Mouse (Mus musculus): ENCODE measurements around the gene BC051142. TPM values are rescaled to one million over a fixed set of nuclear protein-coding genes. Genes with fewer than 3 reads are reported as not detected.
A peak's percentile ranks its signal among the peaks of the same experiment; 100 is the strongest.

The BC051142 gene
- polyA plus RNA-seq, 1 experiment from 2014 or later: 0.08 TPM

DNA sequence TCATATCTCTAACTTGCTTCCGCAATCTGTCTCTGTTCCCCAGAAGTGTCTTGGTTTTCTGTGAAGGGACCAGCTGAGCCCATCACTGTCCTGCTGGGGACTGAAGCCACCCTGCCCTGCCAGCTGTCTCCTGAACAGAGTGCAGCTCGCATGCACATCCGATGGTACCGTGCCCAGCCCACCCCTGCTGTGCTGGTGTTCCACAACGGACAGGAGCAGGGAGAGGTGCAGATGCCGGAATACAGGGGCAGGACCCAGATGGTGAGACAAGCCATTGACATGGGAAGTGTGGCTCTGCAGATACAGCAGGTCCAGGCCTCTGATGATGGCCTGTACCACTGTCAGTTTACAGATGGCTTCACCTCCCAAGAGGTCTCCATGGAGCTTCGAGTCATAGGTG, 19.2 kb upstream of the BC051142 start:
- H3K27ac ChIP-seq (ENCODE audit: low read depth): no peak overlapping the region
- TF ChIP-seq CTCF (IDR thresholded peaks at IDR 0.05; ENCODE audit: low read depth) (no peak), EP300 (IDR thresholded peaks at IDR 0.05; ENCODE audit: low read depth) (no peak)
- no peaks in the 10 kb centered on the region for H3K36me3 ChIP-seq (replicated peaks; ENCODE audit: insufficient read depth, low read length)
- no peak for ATAC-seq
- H3K9ac ChIP-seq (replicated peaks): no peak overlapping the region
- no peaks in the 10 kb centered on the region for H3K4me1 ChIP-seq (ENCODE audit: insufficient read depth)
- DNase-seq: no peak
- no peak overlapping the region for H3K4me2 ChIP-seq (ENCODE audit: low read depth, low read length)
- H3K27me3 ChIP-seq (ENCODE audit: insufficient read depth, low read length): 0 out of 2 replicates have a peak, but pooled peaks cover 4% of the 10 kb centered on the region
- no peak overlapping the region for H3K4me3 ChIP-seq (ENCODE audit: low read depth, low read length)
- H3K9me3 ChIP-seq (ENCODE audit: low read length): no peaks in the 10 kb centered on the region
- WGBS (ENCODE audit: insufficient replicate concordance): 77% methylated on average over 7 of the region's 7 CpGs

DNA sequence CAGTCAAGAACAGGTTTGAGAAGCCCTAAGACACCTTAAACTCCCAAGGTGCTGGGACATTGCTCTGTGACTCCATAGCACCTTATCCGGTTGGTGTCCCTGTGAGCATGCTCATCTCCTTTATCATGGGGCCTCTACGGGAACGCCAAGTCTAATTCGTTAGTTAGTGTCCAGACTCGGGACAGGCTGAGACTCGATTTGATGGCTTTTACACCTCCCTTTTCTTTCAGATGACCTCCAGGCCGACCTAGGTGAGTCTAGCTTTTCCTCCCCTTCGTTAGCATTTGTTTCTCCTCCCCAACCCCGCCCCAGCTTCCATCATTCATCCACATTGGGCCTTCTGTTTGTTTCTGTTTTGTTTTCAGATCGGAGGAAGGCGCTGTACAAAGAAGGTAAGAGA, 16.7 kb upstream of the BC051142 start:
- H3K4me2 ChIP-seq (ENCODE audit: low read depth, low read length): no peak overlapping the region
- no peaks in the 10 kb centered on the region for H3K4me1 ChIP-seq (ENCODE audit: insufficient read depth)
- H3K36me3 ChIP-seq (replicated peaks; ENCODE audit: insufficient read depth, low read length): no peaks in the 10 kb centered on the region
- H3K27ac ChIP-seq (ENCODE audit: low read depth): no peak overlapping the region
- 72% methylated on average over 11 of the region's 11 CpGs for WGBS (ENCODE audit: insufficient replicate concordance)
- TF ChIP-seq EP300 (IDR thresholded peaks at IDR 0.05; ENCODE audit: low read depth) (no peak), CTCF (IDR thresholded peaks at IDR 0.05; ENCODE audit: low read depth) (no peak)
- no peak for ATAC-seq
- H3K9ac ChIP-seq (replicated peaks): no peak overlapping the region
- 0 out of 2 replicates have a peak, but pooled peaks cover 4% of the 10 kb centered on the region for H3K27me3 ChIP-seq (ENCODE audit: insufficient read depth, low read length)
- H3K4me3 ChIP-seq (ENCODE audit: low read depth, low read length): no peak overlapping the region
- H3K9me3 ChIP-seq (ENCODE audit: low read length): no peaks in the 10 kb centered on the region
- DNase-seq: no peak

DNA sequence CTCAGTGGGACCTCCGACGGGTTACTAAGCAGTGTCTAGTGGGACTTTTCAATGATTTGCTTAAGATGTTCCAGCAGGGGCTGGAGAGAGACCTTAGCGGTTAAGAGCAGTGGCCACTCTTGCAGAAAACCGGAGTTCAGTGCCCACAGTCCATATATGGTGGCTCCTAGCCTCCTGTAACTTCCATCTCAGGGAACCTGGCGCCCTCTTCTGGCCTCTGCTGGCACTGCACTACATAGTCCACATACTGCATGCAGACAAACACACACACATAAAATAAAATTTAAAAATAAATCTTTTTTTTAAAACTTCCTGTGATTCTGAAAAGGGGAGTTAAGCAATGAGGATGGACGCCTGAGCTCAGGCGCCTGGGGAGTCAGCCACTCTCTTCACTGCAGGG, 15.4 kb upstream of the BC051142 start:
- ATAC-seq: no peak
- Histone ChIP-seq H3K4me1 (ENCODE audit: insufficient read depth) (no peaks in the 10 kb centered on the region), H3K9ac (replicated peaks) (no peak overlapping the region), H3K36me3 (replicated peaks; ENCODE audit: insufficient read depth, low read length) (no peaks in the 10 kb centered on the region), H3K27ac (ENCODE audit: low read depth) (no peak overlapping the region), H3K4me3 (ENCODE audit: low read depth, low read length) (no peak overlapping the region), H3K27me3 (ENCODE audit: insufficient read depth, low read length) (0 out of 2 replicates have a peak, but pooled peaks cover 4% of the 10 kb centered on the region), H3K9me3 (ENCODE audit: low read length) (no peaks in the 10 kb centered on the region), H3K4me2 (ENCODE audit: low read depth, low read length) (no peak overlapping the region)
- WGBS (ENCODE audit: insufficient replicate concordance): 72% methylated on average over 7 of the region's 7 CpGs
- peak; percentile 58 for DNase-seq
- TF ChIP-seq CTCF (IDR thresholded peaks at IDR 0.05; ENCODE audit: low read depth): peak; percentile 55
- TF ChIP-seq EP300 (IDR thresholded peaks at IDR 0.05; ENCODE audit: low read depth): no peak

GRCm38 (mm10) chr17:34384699-34385098, 13.9 kb upstream of the BC051142 start:
- Histone ChIP-seq H3K4me3 (ENCODE audit: low read depth, low read length) (no peak overlapping the region), H3K27me3 (ENCODE audit: insufficient read depth, low read length) (no peaks in the 10 kb centered on the region), H3K4me2 (ENCODE audit: low read depth, low read length) (no peak overlapping the region), H3K27ac (ENCODE audit: low read depth) (no peak overlapping the region), H3K9me3 (ENCODE audit: low read length) (no peaks in the 10 kb centered on the region), H3K9ac (replicated peaks) (no peak overlapping the region), H3K4me1 (ENCODE audit: insufficient read depth) (no peaks in the 10 kb centered on the region), H3K36me3 (replicated peaks; ENCODE audit: insufficient read depth, low read length) (no peaks in the 10 kb centered on the region)
- DNase-seq: no peak
- WGBS (ENCODE audit: insufficient replicate concordance): 84% methylated on average over 3 of the region's 3 CpGs
- TF ChIP-seq CTCF (IDR thresholded peaks at IDR 0.05; ENCODE audit: low read depth): no peak
- ATAC-seq: no peak

DNA sequence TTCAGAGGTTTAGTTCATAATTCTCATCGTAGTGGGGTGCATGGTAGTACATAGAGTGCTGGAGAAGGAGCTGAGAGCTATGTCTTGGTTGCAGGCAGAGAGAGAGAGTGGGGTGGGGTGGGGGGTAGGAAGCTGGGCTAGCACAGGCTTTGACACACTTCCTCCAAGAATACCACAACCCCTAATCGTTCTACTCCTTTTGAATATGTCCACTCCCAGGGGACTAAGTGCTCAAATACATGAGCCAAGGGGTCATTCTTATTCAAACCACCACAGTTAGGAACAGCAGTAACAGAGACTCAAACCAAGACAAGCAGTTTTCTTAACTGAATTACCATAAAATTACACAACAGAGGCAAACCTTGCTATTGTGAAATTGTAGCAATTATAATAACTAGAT, 12.0 kb upstream of the BC051142 start:
- Histone ChIP-seq H3K4me2 (ENCODE audit: low read depth, low read length) (no peak overlapping the region), H3K27ac (ENCODE audit: low read depth) (no peak overlapping the region), H3K4me3 (ENCODE audit: low read depth, low read length) (no peak overlapping the region), H3K36me3 (replicated peaks; ENCODE audit: insufficient read depth, low read length) (no peaks in the 10 kb centered on the region), H3K27me3 (ENCODE audit: insufficient read depth, low read length) (no peaks in the 10 kb centered on the region), H3K9ac (replicated peaks) (no peak overlapping the region), H3K9me3 (ENCODE audit: low read length) (no peaks in the 10 kb centered on the region), H3K4me1 (ENCODE audit: insufficient read depth) (no peaks in the 10 kb centered on the region)
- no peak for ATAC-seq
- TF ChIP-seq CTCF (IDR thresholded peaks at IDR 0.05; ENCODE audit: low read depth) (no peak), EP300 (IDR thresholded peaks at IDR 0.05; ENCODE audit: low read depth) (no peak)
- 41% methylated on average over 2 of the region's 2 CpGs for WGBS (ENCODE audit: insufficient replicate concordance)
- no peak for DNase-seq

DNA sequence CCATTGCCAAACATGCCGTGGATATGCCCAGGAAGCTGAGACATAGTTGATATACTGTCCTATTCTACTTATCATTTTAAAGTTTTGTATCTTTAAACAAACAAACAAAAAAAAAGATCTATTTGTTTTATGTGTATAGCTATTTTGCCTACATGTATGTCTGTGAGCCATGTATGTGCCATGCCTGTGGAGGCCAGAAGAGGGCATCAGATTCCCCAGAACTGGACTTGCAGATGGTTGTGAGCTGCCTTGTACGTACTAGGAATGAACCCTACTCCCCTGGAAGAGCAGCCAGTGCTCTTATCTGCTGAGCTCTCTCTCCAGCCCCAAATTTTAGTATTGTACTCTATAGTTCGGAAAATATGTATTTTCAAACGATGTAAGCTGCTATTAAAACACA, 10.1 kb upstream of the BC051142 start:
- Histone ChIP-seq H3K27ac (ENCODE audit: low read depth) (no peak overlapping the region), H3K36me3 (replicated peaks; ENCODE audit: insufficient read depth, low read length) (no peaks in the 10 kb centered on the region), H3K9ac (replicated peaks) (no peak overlapping the region), H3K4me2 (ENCODE audit: low read depth, low read length) (no peak overlapping the region), H3K4me3 (ENCODE audit: low read depth, low read length) (no peak overlapping the region), H3K9me3 (ENCODE audit: low read length) (no peaks in the 10 kb centered on the region), H3K4me1 (ENCODE audit: insufficient read depth) (peaks cover 4% of the 10 kb centered on the region; the same call in 1 of the 2 replicates), H3K27me3 (ENCODE audit: insufficient read depth, low read length) (peaks cover 5% of the 10 kb centered on the region; the same call in 1 of the 2 replicates)
- DNase-seq (peak; percentile 50), ATAC-seq (no peak)
- WGBS (ENCODE audit: insufficient replicate concordance): 32% methylated on average over 4 of the region's 4 CpGs
- no peak for TF ChIP-seq EP300 (IDR thresholded peaks at IDR 0.05; ENCODE audit: low read depth)
- peak; percentile 72 for TF ChIP-seq CTCF (IDR thresholded peaks at IDR 0.05; ENCODE audit: low read depth)

DNA sequence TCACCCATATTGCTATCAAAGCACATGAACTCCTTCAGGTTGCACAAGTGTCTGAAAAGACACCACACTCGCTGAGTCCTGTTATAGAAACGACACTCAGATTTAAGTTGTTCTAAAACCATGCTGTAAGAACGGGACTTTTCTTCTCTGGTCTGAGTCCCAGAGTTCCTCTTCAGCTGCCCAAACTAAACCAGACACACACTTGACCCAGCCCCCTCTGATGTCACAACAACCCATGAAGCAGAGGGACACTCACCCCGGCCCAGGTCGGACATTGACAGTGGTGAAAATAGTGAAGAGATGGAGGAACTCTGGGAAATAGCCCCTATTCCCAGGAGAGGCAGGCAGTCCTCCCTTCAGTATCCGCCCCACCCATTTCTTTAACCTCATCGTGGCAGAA, 7.1 kb upstream of the BC051142 start:
- ATAC-seq (no peak), DNase-seq (no peak)
- H3K4me1 ChIP-seq (ENCODE audit: insufficient read depth): peaks cover 4% of the 10 kb centered on the region; the same call in 1 of the 2 replicates
- H3K36me3 ChIP-seq (replicated peaks; ENCODE audit: insufficient read depth, low read length): no peaks in the 10 kb centered on the region
- no peak overlapping the region for H3K9ac ChIP-seq (replicated peaks)
- no peak overlapping the region for H3K27ac ChIP-seq (ENCODE audit: low read depth)
- no peak overlapping the region for H3K4me2 ChIP-seq (ENCODE audit: low read depth, low read length)
- H3K4me3 ChIP-seq (ENCODE audit: low read depth, low read length): no peak overlapping the region
- TF ChIP-seq EP300 (IDR thresholded peaks at IDR 0.05; ENCODE audit: low read depth) (no peak), CTCF (IDR thresholded peaks at IDR 0.05; ENCODE audit: low read depth) (no peak)
- peaks cover 5% of the 10 kb centered on the region; the same call in 1 of the 2 replicates for H3K27me3 ChIP-seq (ENCODE audit: insufficient read depth, low read length)
- 45% methylated on average over 7 of the region's 7 CpGs for WGBS (ENCODE audit: insufficient replicate concordance)
- H3K9me3 ChIP-seq (ENCODE audit: low read length): no peaks in the 10 kb centered on the region

Measured in liver, postnatal 0 days (tissue).